Mouse (Mus musculus): ENCODE results near the gene Ldhd. TPM values are rescaled to one million over a fixed set of nuclear protein-coding genes. Genes with fewer than 3 reads are reported as not detected.

Gene Ldhd
- total RNA-seq, 2 experiments from 2014 or later = 32.4 to 34.9 TPM

Other genes with a start within 250 kb of the Ldhd start
- gene Fa2h, start 236.6 kb downstream of the Ldhd start, total RNA-seq (2021) = 1 to 10 TPM in 1 of 2 experiments, under 1 TPM in 1; 0.71 to 1.5 TPM
- 1 to 10 TPM; 7.1 to 8.1 TPM for gene Wdr59, start 108.3 kb downstream of the Ldhd start, total RNA-seq (2021)
- 10 to 100 TPM; 55.6 TPM for gene Znrf1, start 94.3 kb downstream of the Ldhd start, total RNA-seq (2021)
- 1 to 10 TPM; 6.8 to 9.2 TPM for gene Zfp1, start 13.0 kb upstream of the Ldhd start, total RNA-seq (2021)
- not detected for gene Ctrb1, start 60.6 kb upstream of the Ldhd start, total RNA-seq (2021)
- 10 to 100 TPM in 1 of 2 experiments, 1 to 10 TPM in 1; 9.4 to 10.5 TPM for gene Bcar1, start 113.4 kb upstream of the Ldhd start, total RNA-seq (2021)
- 10 to 100 TPM; 14.6 to 17.9 TPM for gene Cfdp1, start 223.9 kb upstream of the Ldhd start, total RNA-seq (2021)
- 1 to 10 TPM; 1.1 to 1.9 TPM for gene Tmem170, start 246.4 kb upstream of the Ldhd start, total RNA-seq (2021)